Mouse (Mus musculus) embryonic facial prominence, embryonic 15.5 days (tissue): ENCODE results near the gene Id1. TPM values are rescaled to one million over a fixed set of nuclear protein-coding genes. Genes with fewer than 3 reads are reported as not detected.
A peak's percentile ranks its signal among the peaks of the same experiment; 100 is the strongest.

Source experiments
- ATAC-seq: fragments of 200-750 bp; cut with Nextera tagmentation; 2 replicates; pipeline ENCODE4 v1.8.0; 2017; ENCODE audit warnings: low read depth, moderate TSS enrichment; ENCODE audit not compliant: insufficient number of reproducible peaks, low FRiP score, low TSS enrichment
- H3K27ac ChIP-seq: fragments of 300-500 bp; sonication (generic); replicated peaks from 2 replicates; pipeline ENCODE4 v1.5.1; 2015; ENCODE audit warnings: mild to moderate bottlenecking, inconsistent platforms
- H3K27me3 ChIP-seq: fragments of 300-500 bp; sonication (generic); 2 replicates; pipeline ENCODE4 v1.6.1; 2015; ENCODE audit warnings: inconsistent platforms
- H3K36me3 ChIP-seq: fragments of 300-500 bp; sonication (generic); 2 replicates; pipeline ENCODE4 v1.6.1; 2015; ENCODE audit warnings: mild to moderate bottlenecking, inconsistent platforms
- H3K4me1 ChIP-seq: fragments of 300-500 bp; sonication (generic); 2 replicates; pipeline ENCODE4 v1.6.1; 2015; ENCODE audit warnings: inconsistent platforms
- H3K4me2 ChIP-seq: fragments of 300-500 bp; sonication (generic); replicated peaks from 2 replicates; pipeline ENCODE4 v1.6.1; 2015; ENCODE audit warnings: mild to moderate bottlenecking, inconsistent platforms
- H3K4me3 ChIP-seq: fragments of 300-500 bp; sonication (generic); replicated peaks from 2 replicates; pipeline ENCODE4 v1.5.1; 2015; ENCODE audit warnings: mild to moderate bottlenecking, inconsistent platforms
- H3K9ac ChIP-seq: fragments of 300-500 bp; sonication (generic); 2 replicates; pipeline ENCODE4 v1.6.1; 2015; ENCODE audit warnings: inconsistent platforms
- H3K9me3 ChIP-seq: fragments of 300-500 bp; sonication (generic); replicated peaks from 2 replicates; pipeline ENCODE4 v1.6.1; 2016; ENCODE audit warnings: inconsistent platforms
- WGBS: fragments of 180-500 bp; shearing (Covaris S2); methylation state at CpG from one replicate; pipeline ENCODE4 v1.1.7; 2015; 5-methylcytosine and 5-hydroxymethylcytosine counted together
- polyA plus RNA-seq: library from polyadenylated mRNA; unstranded; fragments of >200 nt; fragmentation: Nextera tagmentation; extraction: Ambion mirVana; gene quantifications from 2 replicates; pipeline ENCODE4 v1.2.1, GENCODE M21; 2015

Id1 gene
- polyA plus RNA-seq, 1 experiment from 2014 or later, result 160 TPM

DNA sequence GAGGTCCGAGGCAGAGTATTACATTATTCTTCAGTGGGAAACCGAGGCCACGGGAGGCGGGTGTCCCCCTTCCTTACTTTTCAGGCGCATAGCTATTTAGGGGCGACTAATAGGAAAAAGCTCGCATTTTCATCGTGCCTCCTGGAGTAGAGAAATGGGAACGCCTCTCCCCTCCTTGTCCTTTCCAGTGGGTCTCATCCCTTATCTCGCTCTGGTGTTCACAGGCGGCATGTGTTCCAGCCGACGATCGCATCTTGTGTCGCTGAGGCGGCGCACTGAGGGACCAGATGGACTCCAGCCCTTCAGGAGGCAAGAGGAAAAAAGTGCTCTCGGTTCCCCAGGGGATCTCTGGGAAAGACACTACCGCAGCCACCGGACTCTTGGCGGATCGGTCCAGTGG, 697 bp downstream of the Id1 start:
- no peaks in the 10 kb centered on the region for H3K9me3 ChIP-seq
- no peak for ATAC-seq
- peak overlapping the region; percentile 80 for H3K4me2 ChIP-seq
- H3K4me1 ChIP-seq, result peaks cover 77% of the 10 kb centered on the region
- no peaks in the 10 kb centered on the region for H3K36me3 ChIP-seq
- H3K4me3 ChIP-seq, result peak overlapping the region; percentile 83
- H3K27ac ChIP-seq, result peak overlapping the region; percentile 93
- H3K27me3 ChIP-seq, result no peaks in the 10 kb centered on the region
- under 1% methylated on average over 22 of the region's 22 CpGs for WGBS
- peak overlapping the region; percentile 86 for H3K9ac ChIP-seq

DNA sequence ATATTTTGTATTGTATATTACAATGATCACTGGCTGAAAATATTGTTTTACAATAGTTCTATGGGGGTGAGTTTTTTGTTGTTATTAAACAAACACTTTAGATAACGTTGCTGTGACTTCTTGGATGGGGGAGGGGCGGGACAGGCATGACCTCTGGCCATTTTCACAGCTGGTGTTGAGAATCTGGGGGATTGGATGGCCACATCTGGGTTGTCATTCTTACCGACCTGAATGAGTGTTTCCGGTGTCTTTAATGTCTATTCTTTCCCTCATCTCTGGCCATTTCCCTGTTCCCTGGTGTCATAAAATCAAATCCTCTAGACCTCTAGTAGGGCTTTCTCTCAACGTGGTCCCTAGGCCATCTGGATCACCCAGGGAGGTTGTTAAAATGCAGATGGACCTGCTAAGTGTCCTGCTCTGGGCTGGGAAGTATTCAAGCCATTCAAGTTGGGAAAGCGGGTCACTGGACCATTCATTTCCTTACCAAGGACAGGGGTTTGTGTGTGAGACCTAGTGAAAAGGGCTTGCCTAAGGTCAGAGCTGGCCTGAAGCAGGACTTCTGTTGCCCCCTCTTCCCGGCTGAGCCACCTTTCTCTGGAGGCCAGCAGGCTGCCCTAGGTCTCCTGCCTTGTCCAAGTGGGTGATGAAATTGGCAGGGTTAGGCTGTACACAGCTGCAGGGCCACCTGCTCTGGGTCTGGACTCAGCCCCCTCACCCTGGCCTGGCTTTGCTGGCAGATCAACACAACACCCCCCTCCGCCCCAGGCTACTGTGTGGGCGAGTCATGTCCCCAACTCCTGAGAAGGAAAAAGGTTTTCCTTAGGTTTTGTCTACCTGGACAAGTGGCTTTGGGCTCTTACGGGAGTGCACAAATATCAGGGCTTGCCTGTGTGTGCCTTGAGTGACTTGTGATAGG, 1.5 kb downstream of the Id1 start:
- Histone ChIP-seq H3K27ac (peak overlapping the region; percentile 93), H3K4me2 (peak overlapping the region; percentile 80), H3K9me3 (no peaks in the 10 kb centered on the region), H3K36me3 (no peaks in the 10 kb centered on the region), H3K4me1 (peaks cover 79% of the 10 kb centered on the region), H3K9ac (peak overlapping the region; percentile 86), H3K27me3 (no peaks in the 10 kb centered on the region), H3K4me3 (peak overlapping the region; percentile 83)
- 5% methylated on average over 10 of the region's 10 CpGs for WGBS
- no peak for ATAC-seq

DNA sequence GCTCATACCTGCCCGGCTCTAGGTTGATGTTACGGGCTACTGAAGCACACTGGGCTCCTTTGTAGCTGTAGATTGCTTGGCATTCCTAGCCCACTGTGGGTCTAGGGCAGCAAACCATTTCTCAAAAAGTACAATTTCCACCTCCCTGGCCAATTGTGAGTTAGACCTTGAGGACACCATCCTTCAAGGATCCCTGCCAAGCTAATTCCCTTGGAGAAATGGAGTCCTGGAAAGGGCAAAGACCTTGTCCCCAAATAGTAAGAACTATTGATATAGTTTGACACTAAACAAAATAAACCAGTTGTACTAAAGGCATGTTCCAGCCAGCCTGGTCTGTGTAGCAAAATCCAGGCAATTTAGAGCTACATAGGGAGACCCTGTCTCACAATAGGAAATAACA, 2.3 kb downstream of the Id1 start:
- H3K9me3 ChIP-seq, result no peaks in the 10 kb centered on the region
- peak overlapping the region; percentile 86 for H3K9ac ChIP-seq
- ATAC-seq, result no peak
- peak overlapping the region; percentile 93 for H3K27ac ChIP-seq
- no peaks in the 10 kb centered on the region for H3K27me3 ChIP-seq
- peaks cover 76% of the 10 kb centered on the region for H3K4me1 ChIP-seq
- H3K4me3 ChIP-seq, result peak overlapping the region; percentile 83
- whole genome bisulfite sequencing, result 18% methylated on average over 2 of the region's 2 CpGs
- no peaks in the 10 kb centered on the region for H3K36me3 ChIP-seq
- peak overlapping the region; percentile 80 for H3K4me2 ChIP-seq

DNA sequence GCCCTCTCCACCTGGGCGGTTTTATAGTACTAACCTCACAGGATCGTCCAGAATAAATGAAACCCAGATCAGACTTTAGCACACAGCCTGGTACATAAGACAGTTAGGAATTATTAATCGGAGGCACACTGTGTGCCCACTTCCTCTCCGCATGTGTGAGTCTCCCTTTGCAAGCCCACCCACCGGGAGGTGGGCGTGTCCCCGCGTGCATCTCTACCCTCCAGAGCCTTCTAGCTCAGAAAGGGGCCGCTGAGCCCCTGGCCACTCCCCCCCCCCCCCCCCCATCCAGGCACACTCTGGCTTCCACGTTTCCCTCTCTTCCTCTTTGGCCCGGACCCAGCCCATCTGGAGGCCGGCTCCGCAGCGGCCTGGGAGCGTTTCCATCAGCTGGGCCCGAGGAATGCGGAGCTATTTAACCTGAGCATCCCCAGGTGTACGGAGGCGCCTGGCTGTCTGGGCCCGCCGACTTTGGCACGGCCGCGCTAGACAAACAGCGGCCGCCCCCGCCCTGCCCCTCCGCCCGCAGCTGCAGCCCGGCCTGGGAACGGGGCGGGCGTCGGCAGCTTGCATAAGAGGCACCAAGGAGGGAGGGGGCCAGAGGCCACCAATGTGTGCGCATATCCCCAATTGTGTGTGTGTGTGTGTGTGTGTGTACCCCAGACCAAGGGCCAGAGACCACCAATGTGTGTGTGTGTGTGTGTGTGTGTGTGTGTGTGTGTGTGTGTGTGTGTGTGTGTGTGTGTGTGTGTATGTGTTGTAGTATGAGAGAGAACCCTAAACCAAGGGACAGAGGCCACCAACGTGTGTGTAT, 3.2 kb downstream of the Id1 start:
- peak overlapping the region; percentile 93 for H3K27ac ChIP-seq
- H3K27me3 ChIP-seq, result no peaks in the 10 kb centered on the region

DNA sequence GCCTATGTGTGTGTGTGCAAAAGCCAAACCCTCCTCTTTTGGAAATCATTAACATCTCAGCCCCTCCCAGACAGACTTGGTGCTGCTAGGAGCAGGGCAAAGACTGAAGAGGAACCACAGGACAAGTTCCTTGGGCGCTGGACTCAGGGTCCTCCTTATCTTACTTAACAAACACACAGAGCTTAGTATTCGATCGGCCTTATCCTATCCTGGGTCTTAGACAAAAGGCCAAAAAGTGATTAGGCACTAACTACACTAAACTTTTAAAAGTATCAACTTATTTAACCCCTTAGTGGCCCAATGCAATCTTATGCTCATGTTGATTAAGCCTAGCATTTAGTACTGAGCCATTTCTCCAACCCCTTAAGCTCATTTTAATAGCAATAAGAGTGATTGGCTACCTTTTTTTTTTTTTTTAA, 3.8 kb downstream of the Id1 start:
- Histone ChIP-seq H3K4me3 (peak overlapping the region; percentile 83), H3K27ac (peak overlapping the region; percentile 93), H3K4me1 (peaks cover 61% of the 10 kb centered on the region), H3K9ac (no peak overlapping the region), H3K9me3 (no peaks in the 10 kb centered on the region), H3K4me2 (peak overlapping the region; percentile 80), H3K27me3 (no peaks in the 10 kb centered on the region), H3K36me3 (no peaks in the 10 kb centered on the region)
- ATAC-seq, result peak; percentile 6; the same call in 1 of the 2 replicates
- 6% methylated on average over 3 of the region's 3 CpGs for WGBS

More for the DNA sequence above, 3.2 kb downstream of the Id1 start:
- H3K9ac ChIP-seq, result no peak overlapping the region
- peak overlapping the region; percentile 80 for H3K4me2 ChIP-seq
- no peaks in the 10 kb centered on the region for H3K36me3 ChIP-seq
- H3K4me3 ChIP-seq, result peak overlapping the region; percentile 83
- peaks cover 68% of the 10 kb centered on the region for H3K4me1 ChIP-seq
- H3K9me3 ChIP-seq, result no peaks in the 10 kb centered on the region
- under 1% methylated on average over 36 of the region's 36 CpGs for WGBS
- peak; percentile 76 for ATAC-seq

DNA sequence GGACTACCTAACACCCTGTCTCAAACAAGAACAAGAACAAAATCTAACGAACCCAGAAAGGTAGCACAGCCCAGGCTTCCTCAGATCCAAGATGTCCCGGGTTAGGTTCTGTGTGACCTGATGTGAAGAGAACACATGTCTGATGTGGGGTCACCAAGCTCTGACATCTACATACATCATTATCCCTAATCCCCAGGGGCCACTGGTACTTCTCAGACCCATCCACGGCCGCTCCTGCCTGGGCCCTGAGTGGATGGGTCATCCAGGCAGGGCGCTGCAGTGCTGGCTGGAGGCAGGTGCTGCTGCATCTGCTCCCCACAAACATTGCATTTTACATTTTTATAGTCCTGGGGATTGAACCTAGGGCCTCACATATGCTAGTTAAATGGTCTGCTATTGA, 4.4 kb downstream of the Id1 start:
- Histone ChIP-seq H3K4me1 (peaks cover 55% of the 10 kb centered on the region), H3K9ac (no peak overlapping the region)

DNA sequence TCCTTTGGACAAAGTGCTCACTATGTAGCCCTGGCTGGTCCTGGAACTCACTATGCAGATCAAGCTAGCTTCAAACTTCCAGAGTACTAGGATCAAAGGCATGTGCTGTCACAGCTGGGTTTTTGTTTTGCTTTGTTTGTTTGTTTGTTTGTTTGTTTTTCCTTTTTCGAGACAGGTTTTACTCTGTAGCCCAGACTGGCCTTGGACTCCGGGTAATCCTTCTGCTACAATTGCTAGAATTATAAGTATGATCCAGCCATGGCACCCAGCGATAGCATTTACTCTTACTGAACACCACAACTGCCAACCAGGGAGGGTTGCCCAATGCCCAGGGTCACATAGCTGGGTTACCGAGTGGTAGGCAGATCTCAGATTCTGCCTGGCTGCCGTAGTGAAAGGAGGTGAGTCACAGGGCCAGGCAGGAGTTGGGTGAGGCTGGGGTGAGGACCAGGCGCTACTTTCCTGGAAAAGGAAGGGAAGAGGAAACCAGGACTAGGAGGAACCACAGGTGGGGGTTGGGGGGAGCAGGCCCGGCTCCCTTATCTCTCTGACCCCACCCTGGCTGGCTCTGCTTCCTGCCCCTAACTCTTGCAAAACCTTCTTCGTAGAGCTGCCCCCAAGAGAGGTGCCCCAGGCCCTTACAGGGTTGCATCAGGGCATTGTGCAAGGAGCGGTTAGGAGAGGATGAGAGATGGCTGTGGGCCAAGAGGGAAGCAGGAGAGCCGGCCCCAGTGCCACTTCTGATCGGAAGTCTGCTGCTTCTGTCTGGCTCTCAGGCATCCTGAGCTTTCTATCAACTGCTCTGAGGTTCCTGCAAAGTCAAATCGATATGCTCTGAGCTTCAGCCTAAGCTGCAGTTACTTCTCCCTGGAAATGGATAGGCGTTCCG, 5.3 kb downstream of the Id1 start:
- Histone ChIP-seq H3K9me3 (no peaks in the 10 kb centered on the region), H3K27me3 (no peaks in the 10 kb centered on the region), H3K4me1 (peaks cover 47% of the 10 kb centered on the region), H3K9ac (no peak overlapping the region), H3K36me3 (no peaks in the 10 kb centered on the region), H3K4me2 (peak overlapping the region; percentile 21; the same call in 1 of the 2 replicates), H3K27ac (peak overlapping the region; percentile 93), H3K4me3 (peak overlapping the region; percentile 7; the same call in 1 of the 2 replicates)
- WGBS, result 24% methylated on average over 14 of the region's 14 CpGs
- ATAC-seq, result no peak

More for the DNA sequence above, 4.4 kb downstream of the Id1 start:
- 63% methylated on average over 5 of the region's 5 CpGs for WGBS
- Histone ChIP-seq H3K4me2 (no peak overlapping the region), H3K36me3 (no peaks in the 10 kb centered on the region), H3K27ac (peak overlapping the region; percentile 93), H3K9me3 (no peaks in the 10 kb centered on the region), H3K27me3 (no peaks in the 10 kb centered on the region), H3K4me3 (no peak overlapping the region)
- no peak for ATAC-seq

DNA sequence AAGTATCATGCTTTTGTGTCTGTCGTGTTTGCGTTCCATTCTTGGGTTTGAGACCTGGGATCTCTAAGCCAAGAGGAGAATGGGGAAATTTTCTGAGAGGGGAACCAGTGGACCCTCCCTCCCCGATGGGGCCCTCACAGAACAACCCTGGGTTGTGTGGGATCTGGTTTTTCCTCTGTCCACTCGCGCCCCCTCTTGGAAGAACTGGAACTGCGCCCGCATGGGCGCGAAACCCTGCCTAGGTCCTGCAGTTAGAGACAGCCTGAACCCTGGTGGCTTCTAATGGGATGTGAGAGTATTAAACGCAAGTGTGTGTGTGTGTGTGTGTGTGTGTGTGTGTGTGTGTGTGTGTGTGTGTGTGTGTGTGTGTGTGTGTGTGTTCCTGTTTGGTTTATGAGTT, 6.4 kb downstream of the Id1 start:
- no peaks in the 10 kb centered on the region for H3K27me3 ChIP-seq
- H3K9me3 ChIP-seq, result no peaks in the 10 kb centered on the region
- WGBS, result 22% methylated on average over 10 of the region's 10 CpGs
- ATAC-seq, result no peak
- H3K4me3 ChIP-seq, result no peak overlapping the region
- H3K4me2 ChIP-seq, result no peak overlapping the region
- no peaks in the 10 kb centered on the region for H3K36me3 ChIP-seq
- peak overlapping the region; percentile 93 for H3K27ac ChIP-seq
- H3K9ac ChIP-seq, result no peak overlapping the region
- peaks cover 47% of the 10 kb centered on the region for H3K4me1 ChIP-seq

DNA sequence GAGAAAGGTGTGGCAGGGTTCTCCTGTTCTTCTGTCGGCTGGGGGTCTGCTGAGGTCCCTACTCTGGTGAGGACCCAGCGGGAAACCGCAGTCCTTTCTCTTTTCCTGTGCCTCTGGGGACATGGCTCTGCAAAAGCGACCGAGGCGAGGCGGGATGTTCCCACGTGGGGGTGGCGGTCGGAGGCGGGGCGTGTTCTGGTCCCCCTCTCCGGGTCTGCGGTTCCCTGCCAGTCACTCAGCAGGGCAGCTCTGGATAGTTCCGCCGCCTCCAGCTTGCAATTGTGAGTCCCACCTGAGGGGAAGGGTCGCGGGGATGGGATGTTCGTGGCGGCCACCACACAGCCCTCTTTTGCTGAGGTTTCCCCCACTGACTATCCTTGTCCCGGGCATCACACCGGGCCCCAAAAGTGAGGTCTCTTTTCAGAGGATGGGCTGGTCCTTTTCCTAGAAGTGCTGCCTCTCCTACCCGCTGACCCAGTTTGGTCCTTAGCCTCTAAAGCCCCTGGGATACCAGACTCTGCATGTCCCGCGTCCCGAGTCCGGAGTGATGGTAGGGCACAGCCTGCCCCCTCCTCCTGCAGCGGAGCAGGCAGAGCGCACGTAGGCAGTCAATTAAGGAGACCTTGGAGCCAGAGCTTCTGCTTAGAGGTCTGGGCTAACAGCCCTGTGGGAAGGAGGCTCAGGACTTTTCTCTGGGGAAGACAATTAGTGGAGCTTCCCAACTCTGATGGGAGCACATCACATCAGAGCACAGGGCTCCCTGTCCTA, 18.1 kb downstream of the Id1 start, which contains the start of gene Cox4i2:
Gene Cox4i2, plus strand, starts transcription at position 230 of the 768 bp plus-strand sequence.
- 3% methylated on average over 30 of the region's 30 CpGs for WGBS
- Histone ChIP-seq H3K27ac (no peak within 1 kb of the TSS), H3K27me3 (no peaks in the 10 kb centered on the region), H3K36me3 (no peaks in the 10 kb centered on the region), H3K9ac (0 out of 2 replicates have a peak within 1 kb of the TSS, but pooled peaks have one; percentile 21), H3K4me3 (peak within 1 kb of the TSS; percentile 39), H3K4me2 (peak within 1 kb of the TSS; percentile 52), H3K4me1 (peaks cover 26% of the 10 kb centered on the region), H3K9me3 (no peaks in the 10 kb centered on the region)
- ATAC-seq, result no peak
